Mouse (Mus musculus) hindbrain, embryonic 10.5 days (tissue): Measurements from ENCODE around the gene Tlk2. TPM values are rescaled to one million over a fixed set of nuclear protein-coding genes. Genes with fewer than 3 reads are reported as not detected.

Experiments
- DNase-seq: peaks from one replicate; pipeline ENCODE4 v3.0.0-alpha.2; 2017; ENCODE audit warnings: low spot score
- H3K27ac ChIP-seq: fragments of 300-500 bp; sonication (generic); 2 replicates; pipeline ENCODE4 v1.5.1; 2016; ENCODE audit warnings: mild to moderate bottlenecking, moderate library complexity
- H3K27me3 ChIP-seq: fragments of 300-500 bp; sonication (generic); 2 replicates; pipeline ENCODE4 v1.6.1; 2016; ENCODE audit warnings: mild to moderate bottlenecking; ENCODE audit not compliant: poor library complexity, insufficient read depth, severe bottlenecking
- H3K36me3 ChIP-seq: fragments of 300-500 bp; sonication (generic); 2 replicates; pipeline ENCODE4 v1.6.1; 2016; ENCODE audit warnings: mild to moderate bottlenecking, moderate library complexity
- H3K4me1 ChIP-seq: fragments of 300-500 bp; sonication (generic); replicated peaks from 2 replicates; pipeline ENCODE4 v1.6.1; 2016; ENCODE audit warnings: mild to moderate bottlenecking
- H3K4me3 ChIP-seq: fragments of 300-500 bp; sonication (generic); 2 replicates; pipeline ENCODE4 v1.5.1; 2016; ENCODE audit warnings: mild to moderate bottlenecking, moderate library complexity
- H3K9me3 ChIP-seq: fragments of 300-500 bp; sonication (generic); 2 replicates; pipeline ENCODE4 v1.6.1; 2016; ENCODE audit warnings: mild to moderate bottlenecking, moderate library complexity
- WGBS: fragments of 180-500 bp; shearing (Covaris S2); methylation state at CpG from one replicate; pipeline ENCODE4 v1.1.7; 2016; 5-methylcytosine and 5-hydroxymethylcytosine counted together
- polyA plus RNA-seq: library from polyadenylated mRNA; unstranded; fragments of >200 nt; fragmentation: Nextera tagmentation; extraction: Ambion mirVana; gene quantifications from 2 replicates; pipeline ENCODE4 v1.2.1, GENCODE M21; 2016

The Tlk2 gene
- polyA plus RNA-seq, 1 experiment from 2014 or later = 18.7 TPM

GRCm38 (mm10) chr11:105179523-105179922 is 916 bp downstream of the Tlk2 start:
- 91% methylated on average over 4 of the region's 4 CpGs for WGBS
- H3K36me3 ChIP-seq = peaks cover 21% of the 10 kb centered on the region
- H3K27me3 ChIP-seq = no peaks in the 10 kb centered on the region
- peaks cover 29% of the 10 kb centered on the region for H3K4me1 ChIP-seq
- peak overlapping the region; percentile 97 for H3K4me3 ChIP-seq
- H3K27ac ChIP-seq = 0 out of 2 replicates have a peak overlapping the region, but pooled peaks have one; percentile 99
- no peak for DNase-seq
- H3K9me3 ChIP-seq = no peaks in the 10 kb centered on the region

- DNase-seq = no peak
- Histone ChIP-seq H3K36me3 (peaks cover 32% of the 10 kb centered on the region), H3K27me3 (no peaks in the 10 kb centered on the region), H3K4me1 (peaks cover 29% of the 10 kb centered on the region), H3K4me3 (peak overlapping the region; percentile 97), H3K27ac (peak overlapping the region; percentile 99), H3K9me3 (no peaks in the 10 kb centered on the region)
- under 1% methylated on average over 35 of the region's 35 CpGs for WGBS
Observed at GRCm38 (mm10) chr11:105180471-105181091, 2.0 kb downstream of the Tlk2 start.

DNA sequence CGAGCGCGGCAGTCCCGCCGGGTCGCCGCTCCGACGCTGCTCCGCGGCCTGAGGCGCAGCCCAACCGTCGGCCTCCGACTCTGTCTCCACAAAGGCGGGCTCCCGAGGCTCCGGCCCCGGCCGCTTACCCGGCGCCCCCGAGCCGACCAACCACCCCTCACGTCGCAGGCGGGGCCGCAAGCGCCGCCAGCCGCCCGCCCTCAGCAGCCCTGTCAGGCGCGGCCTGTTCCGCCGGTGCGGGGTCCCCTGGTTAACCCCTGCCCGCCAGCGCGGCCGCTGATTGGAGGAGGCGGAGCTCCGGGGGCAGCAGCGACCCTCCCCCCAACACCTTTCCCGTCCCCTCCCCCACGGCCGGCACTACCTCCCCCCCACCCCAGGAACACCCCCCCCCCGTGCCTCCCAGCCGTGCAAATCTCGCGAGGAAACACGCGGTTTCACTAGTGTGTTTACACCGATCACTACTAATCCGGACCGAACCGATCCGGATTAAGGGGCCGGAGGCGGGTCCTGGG is 2.6 kb downstream of the Tlk2 start:
- under 1% methylated on average over 60 of the region's 60 CpGs for WGBS
- Histone ChIP-seq H3K36me3 (peaks cover 38% of the 10 kb centered on the region), H3K27me3 (no peaks in the 10 kb centered on the region), H3K4me3 (peak overlapping the region; percentile 97), H3K9me3 (no peaks in the 10 kb centered on the region), H3K4me1 (peaks cover 29% of the 10 kb centered on the region), H3K27ac (peak overlapping the region; percentile 99)
- DNase-seq = peak; percentile 95

GRCm38 (mm10) chr11:105181689-105182460 is 3.3 kb downstream of the Tlk2 start:
- DNase-seq = peak; percentile 58
- peak overlapping the region; percentile 99 for H3K27ac ChIP-seq
- H3K4me3 ChIP-seq = peak overlapping the region; percentile 97
- WGBS = 2% methylated on average over 79 of the region's 89 CpGs
- H3K36me3 ChIP-seq = peaks cover 45% of the 10 kb centered on the region
- no peaks in the 10 kb centered on the region for H3K9me3 ChIP-seq
- H3K4me1 ChIP-seq = peaks cover 29% of the 10 kb centered on the region
- H3K27me3 ChIP-seq = no peaks in the 10 kb centered on the region

GRCm38 (mm10) chr11:105182461-105182855 is 3.9 kb downstream of the Tlk2 start:
- Histone ChIP-seq H3K27me3 (no peaks in the 10 kb centered on the region), H3K27ac (peak overlapping the region; percentile 99), H3K36me3 (peaks cover 50% of the 10 kb centered on the region), H3K4me1 (peaks cover 29% of the 10 kb centered on the region), H3K9me3 (no peaks in the 10 kb centered on the region), H3K4me3 (peak overlapping the region; percentile 97)
- no peak for DNase-seq
- 11% methylated on average over 4 of the region's 4 CpGs for WGBS

DNA sequence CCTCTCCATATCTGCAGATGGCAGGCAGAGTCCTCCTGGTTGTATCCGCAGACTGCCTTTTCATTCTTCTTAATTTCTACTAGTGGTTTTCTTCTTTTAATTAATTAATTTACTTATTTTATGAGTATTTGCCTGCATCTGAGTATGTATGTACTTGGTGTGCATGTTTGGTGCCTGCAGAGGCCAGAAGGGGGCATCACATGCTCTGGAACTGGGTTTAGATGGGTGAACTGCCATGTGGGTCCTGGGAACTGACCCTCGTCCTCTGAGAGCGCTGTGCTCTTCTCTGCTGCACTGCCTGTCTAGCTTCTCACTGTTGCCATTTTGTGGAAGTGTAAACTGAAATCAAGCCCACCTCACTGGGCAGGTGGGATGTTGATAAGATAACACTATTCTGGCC is 6.1 kb downstream of the Tlk2 start:
- Histone ChIP-seq H3K9me3 (no peaks in the 10 kb centered on the region), H3K4me1 (peaks cover 20% of the 10 kb centered on the region), H3K27ac (no peak overlapping the region), H3K36me3 (peaks cover 47% of the 10 kb centered on the region), H3K4me3 (no peak overlapping the region), H3K27me3 (no peaks in the 10 kb centered on the region)
- WGBS = 93% methylated on average over 3 of the region's 3 CpGs
- no peak for DNase-seq

GRCm38 (mm10) chr11:105192186-105192585 is 13.6 kb downstream of the Tlk2 start:
- H3K9me3 ChIP-seq = no peaks in the 10 kb centered on the region
- H3K27me3 ChIP-seq = no peaks in the 10 kb centered on the region
- no peak for DNase-seq
- no peaks in the 10 kb centered on the region for H3K4me1 ChIP-seq
- H3K36me3 ChIP-seq = peaks cover 45% of the 10 kb centered on the region
- no peak overlapping the region for H3K27ac ChIP-seq
- H3K4me3 ChIP-seq = no peak overlapping the region
- WGBS = 94% methylated on average over 3 of the region's 3 CpGs

GRCm38 (mm10) chr11:105196893-105197662 is 18.5 kb downstream of the Tlk2 start:
- no peak for DNase-seq
- no peaks in the 10 kb centered on the region for H3K27me3 ChIP-seq
- H3K36me3 ChIP-seq = peaks cover 39% of the 10 kb centered on the region

GRCm38 (mm10) chr11:105202403-105202802 is 23.8 kb downstream of the Tlk2 start:
- H3K36me3 ChIP-seq = peaks cover 20% of the 10 kb centered on the region
- H3K9me3 ChIP-seq = no peaks in the 10 kb centered on the region
- H3K27ac ChIP-seq = no peak overlapping the region
- no peak for DNase-seq
- no peaks in the 10 kb centered on the region for H3K27me3 ChIP-seq
- 55% methylated on average over 3 of the region's 3 CpGs for WGBS
- no peak overlapping the region for H3K4me3 ChIP-seq
- H3K4me1 ChIP-seq = peaks cover 4% of the 10 kb centered on the region

More at GRCm38 (mm10) chr11:105196893-105197662, 18.5 kb downstream of the Tlk2 start:
- Histone ChIP-seq H3K4me1 (no peaks in the 10 kb centered on the region), H3K27ac (no peak overlapping the region), H3K4me3 (no peak overlapping the region), H3K9me3 (no peaks in the 10 kb centered on the region)
- 93% methylated on average over 4 of the region's 4 CpGs for WGBS

- 0 out of 2 replicates have a peak, but pooled peaks cover 3% of the 10 kb centered on the region for H3K9me3 ChIP-seq
- H3K27me3 ChIP-seq = no peaks in the 10 kb centered on the region
- peaks cover 76% of the 10 kb centered on the region for H3K36me3 ChIP-seq
- no peak overlapping the region for H3K27ac ChIP-seq
- 94% methylated on average over 1 of the region's 1 CpGs for WGBS
- DNase-seq = no peak
- no peaks in the 10 kb centered on the region for H3K4me1 ChIP-seq
- no peak overlapping the region for H3K4me3 ChIP-seq
Observed at GRCm38 (mm10) chr11:105210007-105210406, 31.4 kb downstream of the Tlk2 start.

- no peak overlapping the region for H3K4me3 ChIP-seq
- peaks cover 70% of the 10 kb centered on the region for H3K36me3 ChIP-seq
- 0 out of 2 replicates have a peak, but pooled peaks cover 3% of the 10 kb centered on the region for H3K9me3 ChIP-seq
- DNase-seq = no peak
- H3K27ac ChIP-seq = no peak overlapping the region
- H3K4me1 ChIP-seq = no peaks in the 10 kb centered on the region
- WGBS = 96% methylated on average over 1 of the region's 1 CpGs
- no peaks in the 10 kb centered on the region for H3K27me3 ChIP-seq
Observed at GRCm38 (mm10) chr11:105214257-105214656, 35.6 kb downstream of the Tlk2 start.

DNA sequence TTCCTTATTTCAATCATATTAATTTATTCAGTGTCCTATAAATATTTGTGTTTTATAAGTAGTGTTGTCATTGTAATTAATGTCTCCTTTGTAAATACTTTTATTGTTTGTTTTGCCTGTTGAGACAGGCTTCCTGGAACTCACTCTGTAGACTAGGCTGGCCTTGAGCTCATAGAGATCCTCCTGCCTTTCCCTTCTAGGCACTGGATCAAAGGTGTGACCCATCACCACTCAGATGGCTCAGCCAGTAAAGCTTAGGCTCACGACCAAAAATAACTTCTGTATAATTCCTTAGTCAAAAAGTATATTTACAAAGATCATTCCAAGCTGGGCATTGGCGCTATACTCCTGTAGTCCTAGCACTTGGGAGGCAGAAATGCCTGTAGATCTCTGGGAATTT is 39.2 kb downstream of the Tlk2 start:
- WGBS = 96% methylated on average over 2 of the region's 2 CpGs
- peaks cover 60% of the 10 kb centered on the region for H3K36me3 ChIP-seq
- no peak overlapping the region for H3K4me3 ChIP-seq
- no peaks in the 10 kb centered on the region for H3K4me1 ChIP-seq
- H3K27ac ChIP-seq = no peak overlapping the region
- no peak for DNase-seq
- H3K9me3 ChIP-seq = 0 out of 2 replicates have a peak, but pooled peaks cover 3% of the 10 kb centered on the region
- H3K27me3 ChIP-seq = no peaks in the 10 kb centered on the region
